Mouse (Mus musculus) liver, adult (tissue): ENCODE results near the gene 1600012H06Rik.
"Not testable (repeated sequence)": the region's sequence is repeated elsewhere in the genome, so short reads cannot be mapped to it uniquely, and the experiment has no call there.

ENCODE experiments used
- GATA4 ChIP-seq: IDR thresholded peaks from 2 replicates; pipeline ENCODE4 v1.6.1; 2014; ENCODE audit warnings: mild to moderate bottlenecking, low read length; ENCODE audit not compliant: insufficient replicate concordance

The 1600012H06Rik gene

GRCm38 (mm10) chr17:14935841-14936605 lies 7.0 kb upstream of the 1600012H06Rik start:
- no peak for TF ChIP-seq GATA4

- no peak for TF ChIP-seq GATA4
Observed at GRCm38 (mm10) chr17:14943729-14944059, 710 bp downstream of the 1600012H06Rik start.

GRCm38 (mm10) chr17:14944551-14944950 lies 1.6 kb downstream of the 1600012H06Rik start:
- TF ChIP-seq GATA4 = no peak

GRCm38 (mm10) chr17:14949161-14949827 lies 6.3 kb downstream of the 1600012H06Rik start:
- TF ChIP-seq GATA4 = no peak

- no peak for TF ChIP-seq GATA4
Observed at GRCm38 (mm10) chr17:14953452-14953851, 10.5 kb downstream of the 1600012H06Rik start.

- no peak for TF ChIP-seq GATA4
Observed at GRCm38 (mm10) chr17:14958686-14959327, 15.8 kb downstream of the 1600012H06Rik start.

- no peak for TF ChIP-seq GATA4
Observed at GRCm38 (mm10) chr17:14959979-14960378, 17.0 kb downstream of the 1600012H06Rik start.

- no peak for TF ChIP-seq GATA4
Observed at GRCm38 (mm10) chr17:14960520-14960919, 17.5 kb downstream of the 1600012H06Rik start.

- TF ChIP-seq GATA4 = not testable (repeated sequence)
Observed at GRCm38 (mm10) chr17:14960951-14961556, 18.1 kb downstream of the 1600012H06Rik start, which contains the start of gene Phf10. Phf10 (minus strand) TSS chr17:14961273.

- not testable (repeated sequence) for TF ChIP-seq GATA4
Observed at GRCm38 (mm10) chr17:14978362-14979038, 35.5 kb downstream of the 1600012H06Rik start, which contains the start of the genes 9030025P20Rik and Gm3417. 9030025P20Rik (plus strand) TSS chr17:14978468. Gm3417 (minus strand) TSS chr17:14978790.
